Mouse (Mus musculus): ENCODE data around the gene Hmgcl.

Gene Hmgcl

DNA sequence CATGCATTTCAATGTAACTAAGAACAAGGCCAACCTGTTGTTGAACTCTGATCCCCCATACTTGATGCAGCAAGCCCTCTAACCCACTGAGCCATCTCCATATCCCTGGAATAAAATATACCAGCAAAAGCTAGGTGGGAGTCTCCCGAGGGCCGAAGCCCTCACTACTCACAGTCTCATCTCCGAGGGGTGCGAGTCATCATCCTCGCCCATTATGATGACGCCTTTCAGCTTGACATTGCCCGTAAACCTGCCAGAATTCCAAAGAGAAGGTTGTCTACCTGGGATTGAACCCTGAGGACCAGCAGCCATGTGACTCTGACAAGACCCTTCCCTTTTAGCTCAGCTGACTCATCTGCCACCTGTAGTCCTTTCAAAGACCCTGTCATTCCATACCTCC, 39.5 kb downstream of the Hmgcl start:
- no peak for DNase-seq (ENCODE audit: low read depth, low spot score)

DNA sequence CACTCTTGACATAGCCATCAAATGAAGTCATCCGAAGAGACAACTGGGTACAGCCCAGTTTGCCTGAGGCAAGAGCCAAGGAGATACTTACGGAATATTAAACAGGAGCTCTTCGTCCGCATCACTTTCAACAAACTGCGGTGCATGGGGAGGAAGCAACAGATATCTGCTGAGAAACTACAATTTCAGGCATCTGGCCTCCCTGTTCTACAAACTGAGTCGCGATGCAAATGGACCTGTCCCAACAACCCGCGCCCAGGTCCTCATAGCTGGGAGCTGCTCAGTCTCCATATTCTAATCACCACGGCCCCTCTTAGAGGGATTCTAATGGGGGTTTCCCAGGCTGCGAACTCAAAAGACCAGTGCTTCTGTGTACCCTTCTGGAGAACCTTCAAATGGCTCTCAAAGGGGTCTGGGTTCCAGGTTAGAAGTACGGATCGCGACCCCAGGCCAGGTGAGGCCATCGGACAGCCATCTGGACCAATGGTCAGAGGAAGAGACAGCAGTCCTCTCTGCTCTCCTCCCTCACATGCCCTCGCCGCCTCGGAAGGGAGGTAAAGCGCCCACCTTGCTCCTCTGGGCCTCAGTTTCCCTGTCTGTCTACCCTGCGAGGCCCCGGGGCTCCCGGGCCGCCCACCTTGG, 40.2 kb downstream of the Hmgcl start:
- DNase-seq (ENCODE audit: low read depth, low spot score) = no peak

GRCm38 (mm10) chr4:135986943-135987710, 40.9 kb downstream of the Hmgcl start, which contains the start of gene Pithd1:
Pithd1 (minus strand) TSS chr4:135987264.
- DNase-seq (ENCODE audit: low read depth, low spot score) = peak; percentile 97

DNA sequence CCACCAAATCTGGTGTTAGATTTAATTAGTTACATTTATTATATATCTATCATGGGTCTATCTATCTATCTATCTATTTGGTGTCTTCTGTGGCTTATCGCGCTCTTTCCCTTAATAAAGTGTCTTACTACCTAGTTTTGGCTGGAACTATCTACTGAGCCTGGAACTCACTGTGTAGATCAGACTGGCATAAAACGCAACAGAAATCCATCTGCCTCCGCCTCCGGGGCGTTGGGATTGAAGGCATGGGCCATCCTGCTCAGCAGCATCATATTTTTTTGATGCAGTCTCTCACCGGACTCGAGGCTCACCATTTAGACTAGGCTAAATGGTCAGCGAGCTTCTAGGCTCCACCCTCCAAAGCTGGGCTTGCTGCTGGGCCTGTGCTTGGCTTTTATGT, 41.5 kb downstream of the Hmgcl start:
- no peak for DNase-seq (ENCODE audit: low read depth, low spot score)

- no peak for DNase-seq (ENCODE audit: low read depth, low spot score)
Measured at GRCm38 (mm10) chr4:135993941-135994340, 47.7 kb downstream of the Hmgcl start.

DNA sequence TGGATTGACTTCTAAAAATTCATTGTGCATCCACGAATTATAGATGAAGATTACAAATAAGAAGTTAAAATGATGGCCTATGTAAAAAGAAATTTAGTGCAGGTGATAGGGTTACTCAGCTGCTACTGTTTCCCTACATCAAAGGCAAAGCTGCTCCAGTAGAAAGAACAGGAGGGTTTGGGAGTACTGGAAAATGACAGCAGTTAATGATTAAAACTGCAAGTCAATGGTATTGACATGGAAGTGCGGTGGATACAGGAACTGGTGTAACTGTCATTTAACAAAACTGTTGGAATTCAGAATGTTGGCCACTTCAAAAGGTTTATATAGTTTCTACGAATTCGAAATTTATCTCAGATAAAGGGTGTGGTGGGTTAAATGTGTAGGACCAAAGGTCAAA, 48.9 kb downstream of the Hmgcl start:
- DNase-seq (ENCODE audit: low read depth, low spot score) = no peak

- DNase-seq (ENCODE audit: low read depth, low spot score) = no peak
Measured at GRCm38 (mm10) chr4:136004107-136004675, 57.9 kb downstream of the Hmgcl start.

- no peak for DNase-seq (ENCODE audit: low read depth, low spot score)
Measured at GRCm38 (mm10) chr4:136004921-136005320, 58.7 kb downstream of the Hmgcl start.

GRCm38 (mm10) chr4:136006821-136007220, 60.6 kb downstream of the Hmgcl start:
- no peak for DNase-seq (ENCODE audit: low read depth, low spot score)

GRCm38 (mm10) chr4:136008782-136009447, 62.7 kb downstream of the Hmgcl start:
- DNase-seq (ENCODE audit: low read depth, low spot score) = no peak

DNA sequence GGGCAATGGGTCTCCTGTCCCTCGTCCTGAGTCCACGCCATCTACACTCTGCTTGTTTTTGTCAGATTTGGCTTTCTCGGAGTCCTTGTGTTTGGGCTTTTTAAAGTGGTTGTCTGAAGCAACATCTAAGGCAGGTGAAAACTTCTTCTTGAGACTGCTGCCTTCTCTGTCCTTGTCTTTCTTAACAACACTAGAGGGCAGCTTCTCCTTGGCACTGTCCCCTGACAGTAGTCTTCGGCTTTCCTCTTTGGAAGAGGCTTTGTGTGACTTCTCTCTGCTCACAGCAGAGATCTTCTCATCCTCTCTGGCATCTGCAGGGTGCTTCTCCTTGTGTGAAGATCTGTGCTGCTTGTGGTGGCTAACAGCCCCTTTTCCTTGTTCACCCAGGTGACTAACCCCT, 64.3 kb downstream of the Hmgcl start:
- no peak for DNase-seq (ENCODE audit: low read depth, low spot score)

Measured in ZHBTc4 (cell line).